Mouse (Mus musculus) CD4-positive, CD25-positive, alpha-beta regulatory T cell, adult 9 weeks (primary cell): ENCODE measurements around the gene Rpusd3. TPM values are rescaled to one million over a fixed set of nuclear protein-coding genes. Genes with fewer than 3 reads are reported as not detected.

Source experiments
- polyA plus RNA-seq: library from polyadenylated mRNA; unstranded; fragments of 100-300 nt; shearing (Covaris generic); gene quantifications from one replicate; pipeline ENCODE4 v1.2.1, GENCODE M21; 2017

Gene Rpusd3
- polyA plus RNA-seq = 19.9 TPM

DNA sequence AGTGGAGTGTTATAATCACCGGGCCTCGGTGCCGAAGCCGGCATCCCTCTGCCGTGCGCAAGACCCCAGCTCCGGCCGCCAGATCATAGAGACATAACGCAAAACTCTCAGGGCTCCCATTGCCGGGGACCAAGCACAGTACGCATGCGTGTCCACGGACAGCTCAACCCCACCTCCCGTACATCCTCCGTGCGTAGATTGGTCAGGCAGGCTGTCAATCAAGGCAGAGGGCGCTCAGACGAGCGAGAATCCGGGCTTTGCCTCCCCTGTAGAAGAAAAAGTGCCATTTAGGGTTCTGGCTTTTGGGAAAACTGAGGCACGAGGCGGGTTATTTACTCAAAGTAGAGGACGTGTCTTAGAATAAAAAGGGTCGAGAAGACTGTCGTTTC lies at the start of gene Rpusd3:
TSS of gene Rpusd3 (minus strand) at position 142 of the 389 bp plus-strand sequence.

DNA sequence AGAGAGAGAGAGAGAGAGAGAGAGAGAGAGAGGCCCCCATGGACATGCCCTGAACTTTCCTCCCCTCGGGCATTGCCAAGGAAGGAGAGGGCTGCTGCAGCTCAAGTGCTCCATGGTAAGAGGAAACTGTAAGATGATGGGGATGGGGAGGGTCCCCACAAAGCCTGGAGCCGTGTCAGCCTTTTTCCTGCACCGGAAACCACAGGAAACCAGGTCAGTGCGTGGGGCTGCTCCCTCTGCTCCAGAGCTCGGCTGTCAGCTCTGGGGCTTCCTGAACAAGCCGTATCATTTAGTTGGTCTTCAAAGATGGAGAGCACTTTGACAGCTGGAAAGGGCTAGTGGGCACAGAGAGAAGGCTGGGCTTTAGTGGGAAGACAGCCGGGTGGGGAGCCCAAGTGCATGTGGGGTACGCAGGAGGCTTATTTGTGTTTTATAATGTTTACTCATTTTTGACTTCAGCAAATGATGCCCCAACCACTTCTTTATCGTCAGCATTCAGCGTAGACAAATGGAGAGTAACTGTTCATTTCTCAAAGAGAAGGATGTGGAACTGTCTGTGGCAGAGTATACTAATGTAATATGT lies 38.9 kb upstream of the Rpusd3 start, which contains the start of gene Il17re:
TSS of gene Il17re (plus strand) at position 533 of the 583 bp plus-strand sequence.

DNA sequence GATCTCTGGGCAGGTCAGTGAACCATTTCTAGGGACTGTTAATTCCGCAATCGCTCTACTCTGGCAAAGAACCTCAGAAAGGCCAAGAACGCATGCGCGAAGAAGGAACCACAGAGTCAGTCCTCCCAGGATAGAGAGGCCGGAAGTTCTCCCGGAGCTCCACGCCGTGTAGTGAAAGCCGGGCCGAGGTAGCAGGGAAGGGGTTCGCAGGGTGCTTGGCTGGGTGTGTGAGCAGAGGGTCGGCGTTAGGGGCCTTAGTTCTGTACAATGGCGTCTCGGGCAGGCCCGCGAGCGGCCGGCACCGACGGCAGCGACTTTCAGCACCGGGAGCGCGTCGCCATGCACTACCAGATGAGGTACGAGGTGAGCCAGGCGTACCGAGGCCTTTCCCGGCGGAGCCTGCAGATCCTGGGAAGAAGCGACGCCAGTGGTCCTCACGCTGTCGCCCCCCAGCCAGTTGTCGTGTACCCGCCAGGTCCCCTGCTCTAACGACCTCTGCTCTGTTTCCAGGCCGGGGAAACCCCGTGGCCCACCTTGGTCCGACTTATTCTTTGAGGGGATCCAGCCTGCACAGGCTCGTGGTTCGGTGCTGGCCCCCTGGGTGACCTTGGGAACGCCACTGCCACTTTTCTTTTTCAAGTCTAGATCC lies 23.4 kb upstream of the Rpusd3 start, which contains the start of gene Jagn1:
TSS of gene Jagn1 (plus strand) at position 128 of the 649 bp plus-strand sequence.

DNA sequence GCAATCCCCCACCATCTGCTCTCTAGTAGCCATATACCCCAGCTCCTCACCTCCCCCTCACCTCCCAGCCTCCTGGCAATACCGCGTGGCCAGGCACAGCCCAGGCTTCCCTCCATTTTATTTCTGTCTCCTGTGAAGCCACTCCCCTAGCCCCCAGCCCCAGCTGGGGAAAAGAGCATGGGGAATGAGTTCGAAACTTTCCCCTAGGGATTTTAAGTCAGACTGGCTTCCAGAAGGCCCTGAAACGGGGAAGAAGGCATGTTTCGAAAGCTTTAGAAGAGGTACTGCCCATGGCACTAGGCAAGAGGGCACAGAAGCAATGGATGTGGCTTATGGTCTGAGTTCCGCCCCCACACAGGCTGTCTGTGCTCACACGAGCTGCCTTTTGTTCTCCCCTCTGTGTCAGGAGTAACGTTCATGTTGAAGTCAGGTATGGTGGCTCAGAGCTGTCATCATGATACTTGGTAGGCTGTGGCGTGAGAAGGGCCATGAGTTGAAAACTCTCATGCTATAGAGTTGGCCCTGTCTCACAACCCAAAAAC lies 16.6 kb upstream of the Rpusd3 start, which contains the start of gene Cidec:
TSS of gene Cidec (minus strand) at position 97 of the 542 bp plus-strand sequence.

DNA sequence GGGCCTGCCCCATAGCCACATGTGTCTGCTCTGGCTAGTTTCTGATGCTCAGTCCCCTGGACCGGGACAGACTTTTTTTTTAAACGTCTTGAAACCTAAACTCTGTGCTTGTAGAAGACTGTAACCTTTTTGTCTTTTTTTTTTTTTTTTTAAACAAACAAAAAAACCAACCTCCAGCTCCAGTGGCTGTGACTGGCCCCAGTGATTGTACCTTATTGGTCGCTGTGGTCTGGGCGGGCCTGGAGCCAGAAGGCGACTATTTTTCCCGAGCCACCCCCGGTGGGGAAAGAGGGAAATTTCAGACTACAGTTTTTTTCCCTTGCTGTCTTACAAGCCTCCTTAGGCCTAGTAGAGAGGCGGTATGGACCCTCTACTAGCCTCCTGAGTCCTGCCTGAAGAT lies 30.2 kb downstream of the Rpusd3 start, which contains the start of gene Ttll3:
TSS of gene Ttll3 (plus strand) at position 301 of the 400 bp plus-strand sequence.

DNA sequence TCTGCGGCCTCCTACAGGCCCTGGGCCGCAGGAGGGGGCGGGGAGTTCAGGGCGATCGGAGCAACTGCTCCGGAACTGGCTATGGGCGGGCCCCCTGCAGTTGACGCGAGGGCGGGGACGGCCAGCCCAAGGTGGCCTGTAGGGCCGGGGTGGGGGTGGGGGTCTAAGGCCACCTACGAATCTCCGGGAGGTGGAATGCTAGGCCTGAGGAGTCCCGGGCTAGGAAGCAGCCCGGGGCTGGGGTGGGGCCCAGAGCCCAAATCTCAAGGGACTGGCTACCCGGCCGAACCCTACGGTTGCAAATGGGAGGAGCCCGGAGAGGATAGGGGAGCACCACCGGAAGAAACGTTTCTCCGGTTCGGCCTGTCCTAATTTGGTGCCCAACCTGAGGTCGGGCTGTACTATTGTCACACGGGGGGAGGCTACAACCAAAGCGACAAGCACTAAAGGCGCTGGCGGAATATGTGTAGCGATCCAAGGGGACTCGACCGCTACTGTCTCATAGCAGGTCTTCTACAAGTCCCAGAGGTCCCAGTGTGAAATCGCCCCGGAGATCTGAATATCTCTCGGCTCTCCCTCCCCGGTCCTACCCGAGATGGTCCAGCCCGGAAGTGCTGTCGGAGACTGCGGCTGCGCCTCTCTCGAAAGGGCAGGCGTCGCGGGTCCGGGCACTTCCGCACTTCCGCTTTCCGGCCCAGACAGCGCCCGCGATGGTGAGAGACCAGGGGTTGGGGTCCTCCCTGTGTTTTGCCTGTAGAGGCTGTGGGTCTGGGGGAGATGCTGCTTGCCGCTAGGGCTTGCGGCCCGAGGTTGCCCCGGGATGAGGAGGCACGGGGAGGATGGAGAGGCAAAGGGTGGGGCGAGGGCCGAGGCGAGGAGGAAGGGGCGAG lies 41.4 kb downstream of the Rpusd3 start, which contains the start of the genes Tada3 and Arpc4:
TSS of gene Tada3 (minus strand) at position 388 of the 890 bp plus-strand sequence.
TSS of gene Arpc4 (plus strand) at position 620 of the 890 bp plus-strand sequence.

Other genes starting within 250 kb of the Rpusd3 start
- 0.21 TPM for gene Lhfpl4, start 224.0 kb downstream of the Rpusd3 start, polyA plus RNA-seq
- gene Mtmr14, start 181.5 kb downstream of the Rpusd3 start, polyA plus RNA-seq = 19.5 TPM
- gene Cpne9, start 137.0 kb downstream of the Rpusd3 start, polyA plus RNA-seq = not detected
- 37.0 TPM for gene Brpf1, start 112.2 kb downstream of the Rpusd3 start, polyA plus RNA-seq
- 14.3 TPM for gene Ogg1, start 92.4 kb downstream of the Rpusd3 start, polyA plus RNA-seq
- gene Camk1, start 75.4 kb downstream of the Rpusd3 start, polyA plus RNA-seq = 2.7 TPM
- 66.9 TPM for gene Tada3, start 41.5 kb downstream of the Rpusd3 start, polyA plus RNA-seq
- gene Arpc4, start 41.2 kb downstream of the Rpusd3 start, polyA plus RNA-seq = 593 TPM
- gene Ttll3, start 30.1 kb downstream of the Rpusd3 start, polyA plus RNA-seq = 16.9 TPM
- gene Cidec, start 16.4 kb upstream of the Rpusd3 start, polyA plus RNA-seq = not detected
- 71.0 TPM for gene Jagn1, start 23.2 kb upstream of the Rpusd3 start, polyA plus RNA-seq
- gene Il17re, start 39.1 kb upstream of the Rpusd3 start, polyA plus RNA-seq = 0.25 TPM
- 0.65 TPM for gene Il17rc, start 52.1 kb upstream of the Rpusd3 start, polyA plus RNA-seq
- 12.5 TPM for gene Creld1, start 64.0 kb upstream of the Rpusd3 start, polyA plus RNA-seq
- gene Prrt3, start 82.6 kb upstream of the Rpusd3 start, polyA plus RNA-seq = 0.25 TPM
- gene Emc3, start 112.3 kb upstream of the Rpusd3 start, polyA plus RNA-seq = 115 TPM
- 1.9 TPM for gene Fancd2, start 112.3 kb upstream of the Rpusd3 start, polyA plus RNA-seq
- not detected for gene Fancd2os, start 181.4 kb upstream of the Rpusd3 start, polyA plus RNA-seq
- 290 TPM for gene Brk1, start 185.4 kb upstream of the Rpusd3 start, polyA plus RNA-seq
- 23.3 TPM for gene Vhl, start 204.6 kb upstream of the Rpusd3 start, polyA plus RNA-seq
- 57.2 TPM for gene Irak2, start 219.1 kb upstream of the Rpusd3 start, polyA plus RNA-seq